Mouse (Mus musculus) ES-Bruce4 (cell line): ENCODE data around the gene Stfa3.
A peak's percentile ranks its signal among the peaks of the same experiment; 100 is the strongest.

Source experiments
- CTCF ChIP-seq: IDR thresholded peaks from one replicate; pipeline ENCODE4 v1.8.1; 2011; ENCODE audit warnings: low read depth, low read length
- EP300 ChIP-seq: IDR thresholded peaks from 2 replicates; pipeline ENCODE4 v1.6.1; 2011; ENCODE audit warnings: low read depth, low read length; ENCODE audit not compliant: insufficient read depth
- POLR2A ChIP-seq: IDR thresholded peaks from one replicate; pipeline ENCODE4 v1.8.1; 2011; ENCODE audit warnings: low read length; ENCODE audit not compliant: insufficient read depth

DNA sequence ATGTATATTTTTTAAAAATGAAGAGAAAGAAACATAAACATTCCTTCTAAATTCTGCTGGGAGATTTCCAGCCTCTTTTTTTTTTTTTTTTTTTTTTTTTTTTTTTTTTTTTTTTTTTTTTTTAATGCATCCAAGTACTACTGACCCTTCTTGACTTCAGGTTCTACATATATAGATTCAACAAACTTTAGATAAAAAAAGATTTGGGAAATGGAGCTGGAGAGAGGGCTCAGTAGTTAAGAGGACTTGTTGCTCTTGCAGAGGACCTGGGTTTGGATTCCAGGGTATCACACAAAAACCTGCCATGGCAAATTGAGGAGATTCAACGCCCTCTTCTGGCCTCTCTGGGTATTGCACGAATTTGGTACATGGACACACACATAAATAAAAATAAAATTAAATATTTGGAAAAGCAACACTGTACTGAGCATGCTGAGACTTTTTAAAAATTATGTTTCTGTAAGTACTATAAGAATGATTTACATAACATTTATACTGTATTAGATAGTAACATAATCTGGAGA lies 14.8 kb upstream of the Stfa3 start:
- TF ChIP-seq CTCF (peak; percentile 23), POLR2A (no peak), EP300 (no peak)
